Mouse (Mus musculus): ENCODE data around the gene Gstm3. TPM values are rescaled to one million over a fixed set of nuclear protein-coding genes. Genes with fewer than 3 reads are reported as not detected.
"Not testable (repeated sequence)": the region's sequence is repeated elsewhere in the genome, so short reads cannot be mapped to it uniquely, and the experiment has no call there.

The Gstm3 gene
- polyA plus RNA-seq, 1 experiment, result 31.6 TPM

DNA sequence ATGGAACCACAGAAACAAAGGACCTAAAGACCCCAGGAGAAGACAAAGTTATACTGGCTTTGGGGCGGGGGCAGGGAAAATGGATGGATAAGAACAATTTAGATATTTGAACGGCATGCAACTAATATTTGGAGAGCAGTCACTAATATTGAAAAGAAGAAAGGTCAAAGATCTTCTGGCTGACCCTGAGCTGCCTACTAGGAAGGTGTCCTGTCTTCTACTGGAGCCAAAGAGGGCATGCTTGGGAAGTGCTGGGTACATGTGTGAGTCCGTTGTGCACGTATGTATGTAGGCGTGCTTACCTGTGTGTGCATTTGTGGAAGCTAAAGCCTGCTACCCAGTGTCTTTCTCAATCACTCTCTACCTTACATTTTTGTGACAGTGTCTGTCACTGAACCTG, 2.5 kb downstream of the Gstm3 start:
- Histone ChIP-seq H3K36me3 (ENCODE audit: control insufficient read depth, insufficient read depth, low read length, poor library complexity, severe bottlenecking) (no peaks in the 10 kb centered on the region), H3K27me3 (ENCODE audit: control insufficient read depth, insufficient read depth, low read length, poor library complexity, severe bottlenecking) (no peaks in the 10 kb centered on the region), H3K9me3 (replicated peaks; ENCODE audit: control insufficient read depth, insufficient read depth, low read length, poor library complexity, severe bottlenecking) (no peaks in the 10 kb centered on the region), H3K4me1 (ENCODE audit: control insufficient read depth, insufficient read depth, low read length) (peaks cover 19% of the 10 kb centered on the region), H3K27ac (ENCODE audit: insufficient read depth, low read length) (no peak overlapping the region), H3K4me3 (ENCODE audit: low read depth, low read length) (no peak overlapping the region), H3K9ac (ENCODE audit: low read depth, poor library complexity, severe bottlenecking) (no peak overlapping the region)
- no peak for TF ChIP-seq EP300 (IDR thresholded peaks at IDR 0.05; ENCODE audit: insufficient read depth, low read depth, low read length)
- no peak for TF ChIP-seq POLR2A (IDR thresholded peaks at IDR 0.05; ENCODE audit: insufficient read depth, low read length)
- TF ChIP-seq CTCF (IDR thresholded peaks at IDR 0.05; ENCODE audit: low read depth, low read length), result no peak

DNA sequence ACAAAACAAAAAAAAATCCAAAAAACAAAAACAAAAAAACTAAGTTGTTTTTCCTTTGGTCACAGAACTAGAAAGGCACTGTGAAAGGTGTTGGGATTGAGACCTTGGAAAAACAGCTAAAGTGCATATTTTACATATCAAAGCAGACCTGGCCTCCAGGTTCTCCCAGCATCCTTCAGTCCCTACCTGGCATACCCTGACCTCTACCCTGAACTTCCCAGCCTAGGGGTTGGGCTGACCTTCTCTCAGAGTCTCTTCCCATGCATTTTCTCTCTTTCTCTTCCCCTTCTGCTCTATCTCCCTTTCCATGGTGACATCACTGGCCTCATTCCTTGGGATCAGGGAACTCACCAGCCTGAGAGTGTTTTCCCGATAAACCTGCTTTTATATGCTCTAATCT, 3.5 kb downstream of the Gstm3 start:
- Histone ChIP-seq H3K36me3 (ENCODE audit: control insufficient read depth, insufficient read depth, low read length, poor library complexity, severe bottlenecking) (no peaks in the 10 kb centered on the region), H3K27me3 (ENCODE audit: control insufficient read depth, insufficient read depth, low read length, poor library complexity, severe bottlenecking) (no peaks in the 10 kb centered on the region), H3K4me3 (ENCODE audit: low read depth, low read length) (no peak overlapping the region), H3K9me3 (replicated peaks; ENCODE audit: control insufficient read depth, insufficient read depth, low read length, poor library complexity, severe bottlenecking) (no peaks in the 10 kb centered on the region), H3K27ac (ENCODE audit: insufficient read depth, low read length) (peak overlapping the region; percentile 83), H3K4me1 (ENCODE audit: control insufficient read depth, insufficient read depth, low read length) (peaks cover 19% of the 10 kb centered on the region), H3K9ac (ENCODE audit: low read depth, poor library complexity, severe bottlenecking) (peak overlapping the region; percentile 1; the same call in 1 of the 2 replicates)
- TF ChIP-seq EP300 (IDR thresholded peaks at IDR 0.05; ENCODE audit: insufficient read depth, low read depth, low read length), result peak; percentile 94
- no peak for TF ChIP-seq POLR2A (IDR thresholded peaks at IDR 0.05; ENCODE audit: insufficient read depth, low read length)

DNA sequence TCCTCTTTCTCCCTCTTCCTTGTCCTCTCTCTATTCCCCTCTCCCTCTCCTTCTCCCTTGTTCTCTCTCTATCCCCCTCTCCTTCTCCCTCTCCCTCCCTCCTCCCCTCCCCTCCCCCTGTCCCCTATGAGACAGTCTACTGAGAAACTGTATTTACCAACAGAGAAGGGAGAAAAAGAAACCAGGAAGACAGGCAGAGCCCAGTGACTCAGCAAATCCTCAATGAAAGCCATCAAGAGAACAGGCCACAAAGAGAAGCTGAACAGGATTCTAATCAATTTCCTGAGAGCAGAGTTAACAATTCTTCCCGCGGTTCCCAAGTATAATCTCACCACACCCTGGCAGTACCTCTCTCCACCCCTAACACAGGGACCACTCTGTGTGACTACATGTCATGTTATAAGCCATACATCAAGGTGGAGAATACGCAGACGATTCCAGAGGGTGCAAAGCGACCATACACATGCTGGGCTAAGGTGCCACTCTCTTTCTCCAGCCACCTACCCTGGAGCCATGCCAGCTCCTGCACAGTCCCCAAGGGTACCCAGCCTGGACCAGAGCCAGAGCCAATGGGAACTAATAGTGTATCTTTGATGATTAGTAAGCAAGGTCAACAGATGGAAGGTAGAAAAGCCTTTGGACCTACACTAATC, 4.3 kb downstream of the Gstm3 start:
- H3K27ac ChIP-seq (ENCODE audit: insufficient read depth, low read length), result peak overlapping the region; percentile 79
- H3K4me3 ChIP-seq (ENCODE audit: low read depth, low read length), result no peak overlapping the region
- H3K9ac ChIP-seq (ENCODE audit: low read depth, poor library complexity, severe bottlenecking), result peak overlapping the region; percentile 1
- peaks cover 19% of the 10 kb centered on the region for H3K4me1 ChIP-seq (ENCODE audit: control insufficient read depth, insufficient read depth, low read length)
- no peaks in the 10 kb centered on the region for H3K9me3 ChIP-seq (replicated peaks; ENCODE audit: control insufficient read depth, insufficient read depth, low read length, poor library complexity, severe bottlenecking)
- no peaks in the 10 kb centered on the region for H3K27me3 ChIP-seq (ENCODE audit: control insufficient read depth, insufficient read depth, low read length, poor library complexity, severe bottlenecking)
- no peaks in the 10 kb centered on the region for H3K36me3 ChIP-seq (ENCODE audit: control insufficient read depth, insufficient read depth, low read length, poor library complexity, severe bottlenecking)
- TF ChIP-seq EP300 (IDR thresholded peaks at IDR 0.05; ENCODE audit: insufficient read depth, low read depth, low read length) (0 out of 2 replicates have a peak, but pooled peaks have one; percentile 13), CTCF (IDR thresholded peaks at IDR 0.05; ENCODE audit: low read depth, low read length) (no peak)

DNA sequence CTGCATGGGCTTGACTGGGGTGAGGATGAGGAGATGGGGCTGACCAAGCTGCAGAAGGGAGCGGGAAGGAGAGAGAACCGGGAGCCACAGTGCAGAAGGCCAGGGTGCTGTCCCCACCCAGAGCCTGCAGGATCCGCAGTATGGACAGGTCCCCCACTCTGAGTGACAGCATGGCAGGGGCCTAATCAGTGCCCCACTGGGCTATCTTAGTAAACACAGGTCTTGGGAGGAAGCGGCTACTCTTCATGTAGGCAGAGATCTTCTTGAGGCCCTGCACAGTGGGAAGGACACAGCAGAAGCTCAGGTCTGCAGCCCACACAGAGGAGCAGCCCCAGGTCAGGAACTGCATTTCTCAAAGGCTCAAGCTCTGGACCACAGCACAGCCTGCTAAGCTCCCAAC, 5.1 kb downstream of the Gstm3 start:
- Histone ChIP-seq H3K4me3 (ENCODE audit: low read depth, low read length) (no peak overlapping the region), H3K4me1 (ENCODE audit: control insufficient read depth, insufficient read depth, low read length) (peaks cover 19% of the 10 kb centered on the region), H3K9me3 (replicated peaks; ENCODE audit: control insufficient read depth, insufficient read depth, low read length, poor library complexity, severe bottlenecking) (no peaks in the 10 kb centered on the region), H3K27me3 (ENCODE audit: control insufficient read depth, insufficient read depth, low read length, poor library complexity, severe bottlenecking) (no peaks in the 10 kb centered on the region), H3K36me3 (ENCODE audit: control insufficient read depth, insufficient read depth, low read length, poor library complexity, severe bottlenecking) (no peaks in the 10 kb centered on the region), H3K27ac (ENCODE audit: insufficient read depth, low read length) (peak overlapping the region; percentile 79), H3K9ac (ENCODE audit: low read depth, poor library complexity, severe bottlenecking) (peak overlapping the region; percentile 1)
- TF ChIP-seq EP300 (IDR thresholded peaks at IDR 0.05; ENCODE audit: insufficient read depth, low read depth, low read length) (no peak), POLR2A (IDR thresholded peaks at IDR 0.05; ENCODE audit: insufficient read depth, low read length) (no peak), CTCF (IDR thresholded peaks at IDR 0.05; ENCODE audit: low read depth, low read length) (no peak)

DNA sequence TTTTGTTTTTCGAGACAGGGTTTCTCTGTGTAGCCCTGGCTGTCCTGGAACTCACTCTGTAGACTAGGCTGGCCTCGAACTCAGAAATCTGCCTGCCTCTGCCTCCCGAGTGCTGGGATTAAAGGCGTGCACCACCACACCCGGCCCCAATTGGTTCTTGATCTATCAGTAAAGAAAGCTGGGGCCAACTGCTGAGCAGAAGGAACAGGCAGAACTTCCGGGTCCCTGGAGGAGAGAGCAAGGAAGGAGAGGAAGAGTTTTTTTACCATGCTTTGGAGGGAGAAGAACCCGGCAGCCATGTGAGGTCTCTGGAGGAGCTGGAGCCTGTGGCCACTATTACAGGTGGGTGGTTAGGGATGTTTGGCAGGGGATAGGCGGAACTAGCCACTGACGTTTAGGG, 13.8 kb downstream of the Gstm3 start:
- peak overlapping the region; percentile 41 for H3K9ac ChIP-seq (ENCODE audit: low read depth, poor library complexity, severe bottlenecking)
- not testable (repeated sequence) for H3K27me3 ChIP-seq (ENCODE audit: control insufficient read depth, insufficient read depth, low read length, poor library complexity, severe bottlenecking); H3K9me3 ChIP-seq (replicated peaks; ENCODE audit: control insufficient read depth, insufficient read depth, low read length, poor library complexity, severe bottlenecking); H3K4me1 ChIP-seq (ENCODE audit: control insufficient read depth, insufficient read depth, low read length); H3K27ac ChIP-seq (ENCODE audit: insufficient read depth, low read length); H3K36me3 ChIP-seq (ENCODE audit: control insufficient read depth, insufficient read depth, low read length, poor library complexity, severe bottlenecking)
- peak overlapping the region; percentile 56 for H3K4me3 ChIP-seq (ENCODE audit: low read depth, low read length)

DNA sequence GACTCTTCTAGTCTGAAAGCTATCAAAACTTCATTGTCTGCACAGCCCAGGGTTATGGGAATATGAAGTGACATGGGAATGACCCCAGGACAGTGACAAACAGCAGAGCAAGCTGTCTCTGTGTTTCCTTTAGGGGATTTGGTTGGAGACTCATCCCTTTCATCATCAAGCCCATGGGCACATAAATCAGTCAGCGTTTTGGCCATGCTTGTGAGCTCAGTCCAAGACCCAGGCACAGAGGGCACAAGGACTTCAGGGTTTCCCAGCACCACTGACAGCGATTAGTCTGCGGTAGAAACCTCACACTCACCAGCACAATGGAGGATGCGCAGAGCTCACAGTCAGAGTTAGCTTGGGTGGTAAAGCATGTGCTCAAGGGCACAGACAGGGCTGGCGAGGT, 15.2 kb downstream of the Gstm3 start:
- no peaks in the 10 kb centered on the region for H3K9me3 ChIP-seq (replicated peaks; ENCODE audit: control insufficient read depth, insufficient read depth, low read length, poor library complexity, severe bottlenecking)
- H3K27ac ChIP-seq (ENCODE audit: insufficient read depth, low read length), result no peak overlapping the region
- H3K9ac ChIP-seq (ENCODE audit: low read depth, poor library complexity, severe bottlenecking), result no peak overlapping the region
- no peak overlapping the region for H3K4me3 ChIP-seq (ENCODE audit: low read depth, low read length)
- peaks cover 4% of the 10 kb centered on the region for H3K4me1 ChIP-seq (ENCODE audit: control insufficient read depth, insufficient read depth, low read length)
- TF ChIP-seq EP300 (IDR thresholded peaks at IDR 0.05; ENCODE audit: insufficient read depth, low read depth, low read length) (no peak), POLR2A (IDR thresholded peaks at IDR 0.05; ENCODE audit: insufficient read depth, low read length) (no peak), CTCF (IDR thresholded peaks at IDR 0.05; ENCODE audit: low read depth, low read length) (no peak)
- H3K27me3 ChIP-seq (ENCODE audit: control insufficient read depth, insufficient read depth, low read length, poor library complexity, severe bottlenecking), result no peaks in the 10 kb centered on the region
- no peaks in the 10 kb centered on the region for H3K36me3 ChIP-seq (ENCODE audit: control insufficient read depth, insufficient read depth, low read length, poor library complexity, severe bottlenecking)
